Mouse (Mus musculus): ENCODE data around the gene Ptprd.

DNA sequence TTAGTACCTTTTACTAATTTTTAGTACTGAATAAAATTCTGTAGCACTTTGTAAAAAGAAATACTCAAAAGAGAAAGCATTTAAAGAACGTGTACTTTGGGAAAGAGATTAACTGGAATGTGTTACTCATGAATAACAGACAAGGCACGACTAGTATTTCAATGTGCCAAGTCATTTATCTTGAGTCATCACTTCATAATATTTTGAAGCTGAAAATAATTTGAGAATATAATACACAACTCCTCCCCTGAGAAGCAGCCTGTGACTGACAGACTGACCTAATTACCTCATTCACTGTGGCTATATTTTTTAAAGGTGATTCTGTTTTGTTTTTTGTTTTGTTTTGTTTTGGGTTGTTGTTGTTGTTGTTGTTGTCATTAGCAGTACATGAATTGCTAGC, 23.6 kb upstream of the Ptprd start:
- TF ChIP-seq CHD2 (IDR thresholded peaks at IDR 0.05; ENCODE audit: low read depth, low read length) (no peak), ZC3H11A (IDR thresholded peaks at IDR 0.05; ENCODE audit: borderline replicate concordance, low read depth, low read length) (no peak), HCFC1 (IDR thresholded peaks at IDR 0.05; ENCODE audit: borderline replicate concordance, insufficient read depth, low read length) (no peak), ZNF384 (IDR thresholded peaks at IDR 0.05; ENCODE audit: low read depth, low read length) (no peak)
